Mouse (Mus musculus) olfactory bulb, adult 2 months (tissue): ENCODE measurements around the gene Arhgap17. TPM values are rescaled to one million over a fixed set of nuclear protein-coding genes. Genes with fewer than 3 reads are reported as not detected.

Experiments
- H3K27ac ChIP-seq: fragments of 200-500 bp; 2 replicates; pipeline ENCODE4 v1.5.1; 2012; ENCODE audit warnings: low read depth, low read length; ENCODE audit not compliant: insufficient read depth
- H3K4me1 ChIP-seq: fragments of 200-500 bp; 2 replicates; pipeline ENCODE4 v1.6.1; 2012; ENCODE audit warnings: low read length; ENCODE audit not compliant: control insufficient read depth, insufficient read depth
- H3K4me3 ChIP-seq: fragments of 200-500 bp; 2 replicates; pipeline ENCODE4 v1.5.1; 2012; ENCODE audit warnings: mild to moderate bottlenecking, low read depth, low read length, moderate library complexity; ENCODE audit not compliant: insufficient read depth
- CTCF ChIP-seq: fragments of 200-500 bp; IDR thresholded peaks from 2 replicates; pipeline ENCODE4 v1.5.1; 2012; ENCODE audit warnings: low read depth, mild to moderate bottlenecking, low read length, moderate library complexity; ENCODE audit not compliant: insufficient read depth
- POLR2A ChIP-seq: fragments of 200-500 bp; IDR thresholded peaks from 2 replicates; pipeline ENCODE4 v1.6.1; 2012; ENCODE audit warnings: mild to moderate bottlenecking, low read depth, low read length, moderate library complexity; ENCODE audit not compliant: insufficient read depth
- WGBS: fragments of 180-500 bp; shearing (Covaris S2); methylation state at CpG from one replicate; pipeline ENCODE4 v1.1.7; 2018; 5-methylcytosine and 5-hydroxymethylcytosine counted together
- polyA plus RNA-seq: library from polyadenylated mRNA; stranded (reverse); fragments of >200 nt; gene quantifications from 2 replicates; pipeline ENCODE4 v1.2.4, GENCODE M21; 2012; ENCODE audit warnings: low replicate concordance; ENCODE audit not compliant: missing spikeins, insufficient read depth, insufficient read length

Gene Arhgap17
- polyA plus RNA-seq, 1 experiment: not detected

DNA sequence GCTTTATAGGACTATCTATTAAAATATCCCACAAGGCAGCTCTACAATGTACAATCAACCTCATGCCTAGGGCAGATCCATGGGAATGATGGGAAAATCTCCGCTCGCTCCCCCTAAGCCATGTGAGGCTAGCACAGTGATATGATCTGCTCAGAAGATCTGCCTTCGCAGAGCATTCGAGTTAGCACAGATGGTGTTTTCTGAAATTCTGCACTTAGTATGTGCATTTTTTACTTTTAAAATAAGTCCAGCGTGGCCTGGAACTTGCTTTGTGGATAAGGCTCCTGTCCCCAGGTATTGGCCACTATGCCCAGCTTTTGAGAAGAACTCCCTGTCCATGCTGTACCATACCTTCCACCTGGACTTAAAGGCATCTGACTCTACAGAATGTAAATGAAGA, 83.8 kb downstream of the Arhgap17 start:
- H3K27ac ChIP-seq: no peak overlapping the region
- 96% methylated on average over 5 of the region's 5 CpGs for WGBS
- no peak overlapping the region for H3K4me3 ChIP-seq
- no peaks in the 10 kb centered on the region for H3K4me1 ChIP-seq
- TF ChIP-seq CTCF (no peak), POLR2A (no peak)

DNA sequence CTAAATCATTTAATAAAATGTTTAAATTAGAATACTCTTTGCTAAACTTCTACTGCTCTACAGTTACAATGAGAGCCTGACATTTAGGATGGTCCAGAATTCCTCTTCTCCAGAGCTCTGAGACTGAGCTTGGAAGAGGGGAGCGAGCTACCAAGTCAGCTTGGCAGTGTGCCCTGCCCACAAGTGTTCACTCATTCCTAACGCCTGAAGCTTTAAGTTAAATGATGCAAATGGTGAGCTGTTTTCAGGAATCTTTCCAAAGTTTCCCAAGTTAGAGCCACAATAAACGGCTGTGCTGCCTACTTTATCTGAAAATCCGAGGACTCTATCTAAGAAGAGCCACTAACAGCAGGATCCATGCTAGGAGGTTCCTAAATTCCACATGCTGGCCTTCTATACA, 85.9 kb downstream of the Arhgap17 start:
- Histone ChIP-seq H3K4me1 (no peaks in the 10 kb centered on the region), H3K4me3 (no peak overlapping the region), H3K27ac (no peak overlapping the region)
- TF ChIP-seq POLR2A: no peak
- TF ChIP-seq CTCF: no peak
- 64% methylated on average over 4 of the region's 4 CpGs for WGBS

DNA sequence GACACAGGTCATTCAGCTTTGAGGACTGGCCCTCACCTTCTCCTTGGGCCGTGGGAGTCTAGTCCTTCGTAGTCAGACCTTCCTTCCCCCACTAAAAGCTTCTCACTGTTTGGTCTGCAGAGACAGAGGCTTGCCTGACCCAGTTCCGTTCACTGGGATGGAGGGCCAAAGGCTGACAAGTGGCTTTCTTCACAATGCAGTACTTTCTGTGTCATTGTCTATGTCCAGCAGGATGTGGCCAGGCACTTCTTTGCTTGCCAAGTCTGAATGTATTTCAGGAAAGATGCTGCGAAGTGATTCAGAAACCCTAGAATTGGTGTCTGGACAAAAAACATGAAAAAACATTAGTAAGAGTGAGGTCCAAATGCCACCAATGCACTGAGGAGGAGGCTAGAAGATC, 89.9 kb downstream of the Arhgap17 start:
- TF ChIP-seq POLR2A (no peak), CTCF (no peak)
- WGBS: 60% methylated on average over 4 of the region's 4 CpGs
- Histone ChIP-seq H3K27ac (no peak overlapping the region), H3K4me1 (no peaks in the 10 kb centered on the region), H3K4me3 (no peak overlapping the region)

DNA sequence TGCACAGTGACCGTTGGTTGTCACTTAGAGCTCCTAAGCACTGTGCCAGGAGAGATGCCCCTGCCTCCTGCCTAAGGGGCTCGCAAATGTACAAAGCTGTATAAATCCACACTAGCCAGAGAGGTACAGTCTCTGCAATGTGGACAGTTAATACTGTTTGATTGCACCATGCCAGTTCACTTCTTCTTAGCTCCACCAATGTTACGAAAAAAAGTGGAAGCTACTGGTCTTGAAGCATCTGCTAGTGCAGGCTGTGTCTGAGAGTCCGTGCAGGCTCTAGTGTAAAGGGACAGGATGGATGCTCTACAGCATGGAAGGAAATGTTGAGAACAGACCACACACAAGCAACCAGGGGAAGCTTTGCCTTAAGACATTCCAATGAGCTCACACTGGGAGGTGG, 93.1 kb downstream of the Arhgap17 start:
- Histone ChIP-seq H3K4me1 (no peaks in the 10 kb centered on the region), H3K27ac (no peak overlapping the region), H3K4me3 (no peak overlapping the region)
- 76% methylated on average over 4 of the region's 4 CpGs for WGBS
- TF ChIP-seq POLR2A (no peak), CTCF (no peak)

DNA sequence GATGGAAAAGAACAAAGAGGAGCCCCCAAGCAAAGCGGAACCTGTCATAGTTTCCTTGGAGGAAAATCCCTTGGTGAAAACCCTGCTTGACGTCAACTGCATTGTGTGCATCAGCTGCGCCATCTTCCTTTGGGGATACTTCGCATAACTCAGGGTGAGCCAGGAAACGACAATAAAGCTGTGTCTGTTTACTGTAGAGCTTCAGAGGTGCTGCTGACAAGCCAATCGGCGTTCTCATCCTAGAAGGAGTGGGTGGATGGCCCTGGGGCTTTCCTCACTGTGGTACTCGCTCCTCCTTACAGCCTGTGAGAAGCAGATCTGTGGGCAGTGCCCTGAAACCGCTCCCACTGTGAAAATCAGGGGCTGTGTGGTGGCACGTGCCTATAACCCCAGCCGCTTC, 96.7 kb downstream of the Arhgap17 start:
- no peak overlapping the region for H3K27ac ChIP-seq
- no peaks in the 10 kb centered on the region for H3K4me1 ChIP-seq
- H3K4me3 ChIP-seq: no peak overlapping the region
- TF ChIP-seq CTCF: no peak
- TF ChIP-seq POLR2A: no peak
- WGBS: 51% methylated on average over 11 of the region's 11 CpGs

DNA sequence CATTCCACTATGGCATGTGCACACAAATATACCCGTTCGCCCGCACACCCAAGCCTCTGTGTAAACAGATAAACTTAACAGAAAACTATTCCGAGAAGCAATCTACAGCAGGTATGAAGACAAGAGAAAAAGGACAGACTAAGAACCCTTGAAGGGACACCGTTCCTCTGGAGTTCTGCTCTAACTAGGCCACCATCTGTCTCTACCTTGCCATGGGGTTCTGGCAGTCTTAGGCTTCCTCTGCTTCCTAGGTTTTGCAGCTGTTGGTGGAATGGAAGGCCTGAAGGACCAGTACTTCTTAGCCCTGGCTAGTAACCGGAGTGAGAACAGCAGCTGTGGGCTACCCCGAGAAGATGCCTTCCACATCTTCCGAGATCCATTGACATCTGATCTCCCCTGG, 111.6 kb downstream of the Arhgap17 start:
- TF ChIP-seq POLR2A (no peak), CTCF (no peak)

DNA sequence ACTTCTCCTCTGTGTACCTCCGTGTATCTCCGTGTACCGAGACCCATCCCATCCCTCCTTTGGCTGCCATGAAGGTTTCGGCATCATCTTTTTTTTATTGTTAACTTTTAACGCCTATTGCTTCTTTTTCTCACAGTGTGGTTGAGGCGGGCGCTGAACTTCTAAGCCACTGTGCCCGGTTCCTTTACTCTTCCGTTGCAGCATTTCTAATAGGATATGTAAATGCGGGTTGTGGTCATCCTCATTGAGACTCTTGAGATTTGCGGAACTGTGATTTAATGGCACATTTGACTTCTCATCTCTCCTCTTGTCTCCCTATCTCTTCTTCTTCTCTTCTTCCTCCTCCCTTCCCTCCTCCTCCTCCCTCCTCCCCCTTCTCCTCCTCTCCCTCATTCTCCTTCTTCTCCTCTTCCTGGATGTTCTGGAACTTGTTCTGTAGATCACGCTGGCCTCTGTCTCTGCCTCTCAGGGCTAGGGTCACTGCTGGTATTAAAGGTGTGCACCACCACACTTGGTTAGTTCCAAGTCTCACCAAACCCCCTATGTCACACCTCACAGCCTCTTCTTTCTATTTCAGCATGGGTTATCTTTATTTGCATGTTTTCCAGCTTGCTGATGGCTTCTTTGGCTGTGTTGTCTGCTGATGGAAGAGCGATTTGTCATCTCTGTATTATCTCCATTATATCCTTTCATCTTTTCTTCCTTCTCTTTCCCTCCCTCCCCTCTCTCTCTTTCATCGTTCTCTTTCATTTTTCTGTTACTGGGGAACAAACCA, 115.3 kb downstream of the Arhgap17 start:
- H3K27ac ChIP-seq: no peak overlapping the region
- no peaks in the 10 kb centered on the region for H3K4me1 ChIP-seq
- WGBS: 89% methylated on average over 14 of the region's 14 CpGs
- no peak for TF ChIP-seq POLR2A
- TF ChIP-seq CTCF: no peak
- H3K4me3 ChIP-seq: no peak overlapping the region

More for the DNA sequence above, 111.6 kb downstream of the Arhgap17 start:
- 97% methylated on average over 8 of the region's 8 CpGs for WGBS
- no peak overlapping the region for H3K4me3 ChIP-seq
- no peak overlapping the region for H3K27ac ChIP-seq
- H3K4me1 ChIP-seq: no peaks in the 10 kb centered on the region

DNA sequence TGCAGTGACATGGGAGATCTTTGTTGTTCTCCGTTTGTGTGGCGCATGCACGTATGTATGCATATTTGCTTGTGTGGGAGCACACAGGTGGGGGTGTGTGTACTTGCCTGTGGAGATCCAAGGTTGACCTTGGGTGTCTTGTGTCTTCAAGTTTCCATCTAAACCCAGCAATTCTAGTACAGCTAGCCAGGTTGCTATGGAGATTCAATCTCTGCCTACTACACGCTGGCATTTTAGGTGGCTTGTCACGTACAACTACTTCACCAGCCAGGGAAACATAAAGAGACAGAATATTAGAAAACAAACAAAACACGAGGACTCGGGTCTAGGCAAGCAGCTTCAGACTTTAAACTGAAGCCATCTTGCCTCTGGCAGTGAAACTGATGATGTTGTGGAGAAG, 116.3 kb downstream of the Arhgap17 start:
- TF ChIP-seq CTCF (no peak), POLR2A (no peak)
- H3K27ac ChIP-seq: no peak overlapping the region
- H3K4me3 ChIP-seq: no peak overlapping the region
- WGBS: 61% methylated on average over 7 of the region's 7 CpGs
- no peaks in the 10 kb centered on the region for H3K4me1 ChIP-seq

DNA sequence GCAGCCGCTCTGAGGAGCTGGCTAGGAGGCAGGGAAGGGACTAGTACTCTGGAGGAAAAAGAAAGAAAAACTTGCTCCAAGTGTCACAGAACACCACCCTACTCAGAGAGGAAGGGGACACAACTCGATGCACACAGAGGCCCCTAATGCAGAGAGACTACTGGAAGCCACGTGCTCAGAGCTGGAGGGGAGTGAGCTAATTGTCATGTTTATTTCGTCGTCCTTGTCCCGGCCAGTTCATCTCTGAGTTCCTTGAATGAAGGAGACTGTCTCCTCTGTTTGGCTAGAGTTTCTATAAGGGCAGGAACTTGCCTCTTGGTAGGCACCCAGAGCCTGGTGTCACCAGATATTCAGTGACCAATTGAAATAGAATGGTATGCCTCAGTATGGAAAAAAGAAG, 118.4 kb downstream of the Arhgap17 start:
- H3K4me1 ChIP-seq: no peaks in the 10 kb centered on the region
- H3K4me3 ChIP-seq: no peak overlapping the region
- WGBS: 65% methylated on average over 6 of the region's 6 CpGs
- no peak overlapping the region for H3K27ac ChIP-seq
- TF ChIP-seq POLR2A (no peak), CTCF (no peak)
